11 mouse cellular contexts compared by ENCODE assay signal in the genomic region with DNA sequence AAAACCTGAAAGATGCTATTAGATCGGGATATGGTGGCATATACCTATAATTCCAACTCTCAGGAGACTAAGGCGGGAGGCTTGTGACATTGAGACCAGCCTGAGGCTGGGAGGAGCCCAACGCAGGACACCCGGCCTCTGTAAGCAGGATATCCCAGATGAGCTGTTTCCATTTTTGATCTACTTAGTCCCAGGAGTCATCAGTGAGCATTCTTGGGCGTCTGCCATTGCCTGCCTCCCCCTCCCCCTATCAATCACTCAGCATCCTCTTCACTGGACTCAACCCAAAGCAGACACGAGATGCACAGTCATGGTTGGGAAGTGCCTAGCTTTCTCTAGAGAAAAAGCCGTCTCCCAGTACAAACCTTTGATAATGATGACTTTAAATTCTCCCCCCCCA.
A peak's percentile ranks its signal among the peaks of the same experiment; 100 is the strongest.
DNase-seq lines count a peak whose midpoint lies in the region; ATAC-seq and TF ChIP-seq lines count a peak whose summit lies in the region.
"Had no signal": no experiment of that assay in that cellular context is flagged by ENCODE, and none has a peak within 500 bp of the region (broad histone marks: within the 10 kb centered on the region; RNA-seq: fewer than 3 reads in every experiment).

No protein-coding gene starts in this region.

- H3K36me3 ChIP-seq in forebrain, embryonic 11.5 days (ENCODE audit: control insufficient read depth, insufficient read depth, low read length) = no peaks in the 10 kb centered on the region; the same call in 1 of the 2 replicates
- 0 out of 2 replicates have a peak, but pooled peaks cover 3% of the 10 kb centered on the region for H3K36me3 ChIP-seq in forebrain, embryonic 15.5 days
- peaks cover 66% of the 10 kb centered on the region for H3K36me3 ChIP-seq in midbrain, embryonic 14.5 days (ENCODE audit: control insufficient read depth, insufficient read depth, low read length)

- H3K9me3 ChIP-seq in forebrain, embryonic 11.5 days (ENCODE audit: control insufficient read depth, low read length) = no peaks in the 10 kb centered on the region
- H3K9me3 ChIP-seq in forebrain, embryonic 15.5 days = no peaks in the 10 kb centered on the region
- H3K9me3 ChIP-seq in midbrain, embryonic 14.5 days (ENCODE audit: control insufficient read depth, low read length) = no peaks in the 10 kb centered on the region
- H3K9me3 ChIP-seq: forebrain, embryonic 12.5 days had no signal

- no peak for DNase-seq in forebrain, embryonic 11.5 days (ENCODE audit: low spot score)
- peak; percentile 21 to 31 for DNase-seq in lung, adult 18-20 months
- no peak for DNase-seq in lung, adult 2 months
- DNase-seq in kidney, adult 8-10 months = peak; percentile 50 to 61
- DNase-seq in midbrain, embryonic 14.5 days = peak; percentile 56
- no peak for DNase-seq in spleen, postnatal 10 days (ENCODE audit: low spot score in 2 of 2)
- DNase-seq: cerebellum, postnatal 14 days had no signal

- H3K9ac ChIP-seq in forebrain, embryonic 11.5 days (ENCODE audit: low read length) = no peak overlapping the region
- H3K9ac ChIP-seq in forebrain, embryonic 15.5 days (replicated peaks) = no peak overlapping the region
- no peak overlapping the region for H3K9ac ChIP-seq in midbrain, embryonic 14.5 days (replicated peaks; ENCODE audit: low read length)
- H3K9ac ChIP-seq: forebrain, embryonic 12.5 days had no signal

- ATAC-seq in forebrain, embryonic 11.5 days (replicated peaks; ENCODE audit: low FRiP score) = 0 out of 2 replicates have a peak, but pooled peaks have one; percentile 23
- no peak for ATAC-seq in forebrain, embryonic 15.5 days (replicated peaks)
- peak; percentile 31; the same call in 1 of the 2 replicates for ATAC-seq in midbrain, embryonic 14.5 days (ENCODE audit: low FRiP score, low TSS enrichment)
- ATAC-seq in cerebellum, adult (ENCODE audit: insufficient number of reproducible peaks, low FRiP score, low TSS enrichment) = no peak

- TF ChIP-seq POLR2A in lung, adult 2 months (IDR thresholded peaks at IDR 0.05; ENCODE audit: borderline replicate concordance, extremely low read depth, low read depth, low read length) = no peak

- H3K4me2 ChIP-seq in forebrain, embryonic 11.5 days (ENCODE audit: low read depth, low read length, severe bottlenecking) = no peak overlapping the region
- no peak overlapping the region for H3K4me2 ChIP-seq in forebrain, embryonic 15.5 days (replicated peaks)
- H3K4me2 ChIP-seq in midbrain, embryonic 14.5 days (ENCODE audit: low read length) = no peak overlapping the region
- H3K4me2 ChIP-seq: forebrain, embryonic 12.5 days had no signal

- H3K27ac ChIP-seq in forebrain, embryonic 11.5 days (ENCODE audit: low read depth, low read length) = no peak overlapping the region
- H3K27ac ChIP-seq in forebrain, embryonic 15.5 days (replicated peaks) = no peak overlapping the region
- peak overlapping the region; percentile 39; the same call in 1 of the 2 replicates for H3K27ac ChIP-seq in midbrain, embryonic 14.5 days (replicated peaks; ENCODE audit: low read depth, low read length)
- H3K27ac ChIP-seq: forebrain, embryonic 12.5 days; stomach, postnatal 0 days had no signal

- WGBS in forebrain, embryonic 11.5 days = 80% methylated on average over 7 of the region's 7 CpGs
- WGBS in forebrain, embryonic 15.5 days = 67% methylated on average over 7 of the region's 7 CpGs
- 35% methylated on average over 7 of the region's 7 CpGs for WGBS in lung, adult 2 months
- WGBS in midbrain, embryonic 14.5 days = 41% methylated on average over 7 of the region's 7 CpGs

- H3K4me1 ChIP-seq in forebrain, embryonic 11.5 days (replicated peaks; ENCODE audit: control insufficient read depth, insufficient read depth, low read length) = no peaks in the 10 kb centered on the region
- 0 out of 2 replicates have a peak, but pooled peaks cover 4% of the 10 kb centered on the region for H3K4me1 ChIP-seq in forebrain, embryonic 15.5 days
- no peaks in the 10 kb centered on the region for H3K4me1 ChIP-seq in lung, adult 2 months (ENCODE audit: control insufficient read depth, insufficient read depth, low read length)
- peaks cover 9% of the 10 kb centered on the region; the same call in 1 of the 2 replicates for H3K4me1 ChIP-seq in midbrain, embryonic 14.5 days (ENCODE audit: control insufficient read depth, insufficient read depth, low read length)

- no peaks in the 10 kb centered on the region for H3K27me3 ChIP-seq in forebrain, embryonic 11.5 days (ENCODE audit: control insufficient read depth, insufficient read depth, low read length)
- H3K27me3 ChIP-seq in forebrain, embryonic 15.5 days = no peaks in the 10 kb centered on the region
- H3K27me3 ChIP-seq in midbrain, embryonic 14.5 days (ENCODE audit: control insufficient read depth, insufficient read depth, low read length) = no peaks in the 10 kb centered on the region
- H3K27me3 ChIP-seq: forebrain, embryonic 12.5 days had no signal

- H3K4me3 ChIP-seq in forebrain, embryonic 11.5 days (ENCODE audit: low read depth, low read length) = no peak overlapping the region
- no peak overlapping the region for H3K4me3 ChIP-seq in forebrain, embryonic 15.5 days
- H3K4me3 ChIP-seq in lung, adult 2 months (replicated peaks; ENCODE audit: extremely low read depth, low read depth, low read length) = no peak overlapping the region
- H3K4me3 ChIP-seq in midbrain, embryonic 14.5 days (replicated peaks; ENCODE audit: low read depth, low read length) = no peak overlapping the region
- H3K4me3 ChIP-seq: forebrain, embryonic 12.5 days had no signal

- TF ChIP-seq CTCF in lung, adult 2 months (IDR thresholded peaks at IDR 0.05; ENCODE audit: insufficient read depth, low read length) = no peak

Comparison
In these comparisons a context has a peak if more than half of its experiments do, and no peak if none do; other contexts are left out.
1. ATAC-seq: peak in forebrain, embryonic 11.5 days (single experiment) and midbrain, embryonic 14.5 days (single experiment); none in forebrain, embryonic 15.5 days (single experiment) and cerebellum, adult (single experiment).
2. DNase-seq: peak in lung, adult 18-20 months (2 of 2), kidney, adult 8-10 months (2 of 2) and midbrain, embryonic 14.5 days (single experiment); none in forebrain, embryonic 11.5 days (single experiment), lung, adult 2 months (single experiment) and spleen, postnatal 10 days (0 of 2).